Mouse (Mus musculus): ENCODE data around the gene Hhip. TPM values are rescaled to one million over a fixed set of nuclear protein-coding genes. Genes with fewer than 3 reads are reported as not detected.

The Hhip gene
- polyA plus RNA-seq, 1 experiment from 2014 or later = 1.9 TPM

GRCm38 (mm10) chr8:80051494-80051893 lies 6.3 kb downstream of the Hhip start:
- Histone ChIP-seq H3K27ac (ENCODE audit: low read length) (no peak overlapping the region), H3K4me1 (ENCODE audit: control insufficient read depth, low read depth, low read length) (no peaks in the 10 kb centered on the region), H3K9me3 (replicated peaks; ENCODE audit: control insufficient read depth, low read length) (no peaks in the 10 kb centered on the region), H3K9ac (ENCODE audit: low read depth, low read length) (no peak overlapping the region), H3K27me3 (ENCODE audit: control insufficient read depth, insufficient read depth, low read depth, low read length) (peaks cover 3% of the 10 kb centered on the region), H3K4me3 (ENCODE audit: low read depth, low read length) (no peak overlapping the region), H3K36me3 (ENCODE audit: control insufficient read depth, insufficient read depth) (no peaks in the 10 kb centered on the region), H3K4me2 (ENCODE audit: low read depth, low read length) (no peak overlapping the region)
- ATAC-seq (ENCODE audit: low read depth) = no peak
- 13% methylated on average over 5 of the region's 5 CpGs for WGBS (ENCODE audit: insufficient replicate concordance)

GRCm38 (mm10) chr8:80049256-80050005 lies 8.4 kb downstream of the Hhip start:
- Histone ChIP-seq H3K9me3 (replicated peaks; ENCODE audit: control insufficient read depth, low read length) (no peaks in the 10 kb centered on the region), H3K36me3 (ENCODE audit: control insufficient read depth, insufficient read depth) (no peaks in the 10 kb centered on the region), H3K27me3 (ENCODE audit: control insufficient read depth, insufficient read depth, low read depth, low read length) (no peaks in the 10 kb centered on the region), H3K4me3 (ENCODE audit: low read depth, low read length) (no peak overlapping the region), H3K9ac (ENCODE audit: low read depth, low read length) (no peak overlapping the region), H3K4me1 (ENCODE audit: control insufficient read depth, low read depth, low read length) (no peaks in the 10 kb centered on the region), H3K4me2 (ENCODE audit: low read depth, low read length) (no peak overlapping the region), H3K27ac (ENCODE audit: low read length) (no peak overlapping the region)
- no peak for ATAC-seq (ENCODE audit: low read depth)
- WGBS (ENCODE audit: insufficient replicate concordance) = 22% methylated on average over 15 of the region's 15 CpGs

GRCm38 (mm10) chr8:80048256-80048655 lies 9.6 kb downstream of the Hhip start:
- no peak overlapping the region for H3K4me3 ChIP-seq (ENCODE audit: low read depth, low read length)
- no peaks in the 10 kb centered on the region for H3K4me1 ChIP-seq (ENCODE audit: control insufficient read depth, low read depth, low read length)
- no peak overlapping the region for H3K4me2 ChIP-seq (ENCODE audit: low read depth, low read length)
- no peaks in the 10 kb centered on the region for H3K36me3 ChIP-seq (ENCODE audit: control insufficient read depth, insufficient read depth)
- no peak for ATAC-seq (ENCODE audit: low read depth)
- 37% methylated on average over 4 of the region's 4 CpGs for WGBS (ENCODE audit: insufficient replicate concordance)
- no peak overlapping the region for H3K27ac ChIP-seq (ENCODE audit: low read length)
- no peaks in the 10 kb centered on the region for H3K27me3 ChIP-seq (ENCODE audit: control insufficient read depth, insufficient read depth, low read depth, low read length)
- H3K9ac ChIP-seq (ENCODE audit: low read depth, low read length) = no peak overlapping the region
- no peaks in the 10 kb centered on the region for H3K9me3 ChIP-seq (replicated peaks; ENCODE audit: control insufficient read depth, low read length)

GRCm38 (mm10) chr8:80037644-80038253 lies 20.1 kb downstream of the Hhip start:
- H3K4me2 ChIP-seq (ENCODE audit: low read depth, low read length) = no peak overlapping the region
- H3K9me3 ChIP-seq (replicated peaks; ENCODE audit: control insufficient read depth, low read length) = no peaks in the 10 kb centered on the region
- H3K9ac ChIP-seq (ENCODE audit: low read depth, low read length) = no peak overlapping the region
- H3K4me3 ChIP-seq (ENCODE audit: low read depth, low read length) = no peak overlapping the region
- ATAC-seq (ENCODE audit: low read depth) = no peak
- H3K36me3 ChIP-seq (ENCODE audit: control insufficient read depth, insufficient read depth) = no peaks in the 10 kb centered on the region
- no peaks in the 10 kb centered on the region for H3K27me3 ChIP-seq (ENCODE audit: control insufficient read depth, insufficient read depth, low read depth, low read length)
- 51% methylated on average over 4 of the region's 4 CpGs for WGBS (ENCODE audit: insufficient replicate concordance)
- H3K27ac ChIP-seq (ENCODE audit: low read length) = no peak overlapping the region
- no peaks in the 10 kb centered on the region for H3K4me1 ChIP-seq (ENCODE audit: control insufficient read depth, low read depth, low read length)

- Histone ChIP-seq H3K4me3 (ENCODE audit: low read depth, low read length) (no peak overlapping the region), H3K9me3 (replicated peaks; ENCODE audit: control insufficient read depth, low read length) (no peaks in the 10 kb centered on the region), H3K9ac (ENCODE audit: low read depth, low read length) (no peak overlapping the region), H3K4me2 (ENCODE audit: low read depth, low read length) (no peak overlapping the region), H3K27me3 (ENCODE audit: control insufficient read depth, insufficient read depth, low read depth, low read length) (no peaks in the 10 kb centered on the region), H3K36me3 (ENCODE audit: control insufficient read depth, insufficient read depth) (no peaks in the 10 kb centered on the region), H3K27ac (ENCODE audit: low read length) (no peak overlapping the region), H3K4me1 (ENCODE audit: control insufficient read depth, low read depth, low read length) (no peaks in the 10 kb centered on the region)
- 48% methylated on average over 3 of the region's 3 CpGs for WGBS (ENCODE audit: insufficient replicate concordance)
- no peak for ATAC-seq (ENCODE audit: low read depth)
These were observed 25.2 kb downstream of the Hhip start for GRCm38 (mm10) chr8:80032604-80033003.

GRCm38 (mm10) chr8:80031330-80032293 lies 26.2 kb downstream of the Hhip start:
- WGBS (ENCODE audit: insufficient replicate concordance) = 54% methylated on average over 15 of the region's 15 CpGs
- no peak for ATAC-seq (ENCODE audit: low read depth)
- no peak overlapping the region for H3K4me2 ChIP-seq (ENCODE audit: low read depth, low read length)

GRCm38 (mm10) chr8:80029631-80030030 lies 28.2 kb downstream of the Hhip start:
- H3K9me3 ChIP-seq (replicated peaks; ENCODE audit: control insufficient read depth, low read length) = no peaks in the 10 kb centered on the region
- H3K4me2 ChIP-seq (ENCODE audit: low read depth, low read length) = no peak overlapping the region
- H3K27me3 ChIP-seq (ENCODE audit: control insufficient read depth, insufficient read depth, low read depth, low read length) = no peaks in the 10 kb centered on the region
- ATAC-seq (ENCODE audit: low read depth) = no peak
- 56% methylated on average over 6 of the region's 6 CpGs for WGBS (ENCODE audit: insufficient replicate concordance)
- no peak overlapping the region for H3K9ac ChIP-seq (ENCODE audit: low read depth, low read length)
- no peaks in the 10 kb centered on the region for H3K4me1 ChIP-seq (ENCODE audit: control insufficient read depth, low read depth, low read length)
- H3K27ac ChIP-seq (ENCODE audit: low read length) = no peak overlapping the region
- no peak overlapping the region for H3K4me3 ChIP-seq (ENCODE audit: low read depth, low read length)
- H3K36me3 ChIP-seq (ENCODE audit: control insufficient read depth, insufficient read depth) = no peaks in the 10 kb centered on the region

More at GRCm38 (mm10) chr8:80031330-80032293, 26.2 kb downstream of the Hhip start:
- Histone ChIP-seq H3K27me3 (ENCODE audit: control insufficient read depth, insufficient read depth, low read depth, low read length) (no peaks in the 10 kb centered on the region), H3K9me3 (replicated peaks; ENCODE audit: control insufficient read depth, low read length) (no peaks in the 10 kb centered on the region), H3K9ac (ENCODE audit: low read depth, low read length) (no peak overlapping the region), H3K4me1 (ENCODE audit: control insufficient read depth, low read depth, low read length) (no peaks in the 10 kb centered on the region), H3K36me3 (ENCODE audit: control insufficient read depth, insufficient read depth) (no peaks in the 10 kb centered on the region), H3K4me3 (ENCODE audit: low read depth, low read length) (no peak overlapping the region), H3K27ac (ENCODE audit: low read length) (no peak overlapping the region)

GRCm38 (mm10) chr8:80020469-80020868 lies 37.3 kb downstream of the Hhip start:
- no peak for ATAC-seq (ENCODE audit: low read depth)

More at GRCm38 (mm10) chr8:80020469-80020868, 37.3 kb downstream of the Hhip start:
- Histone ChIP-seq H3K27me3 (ENCODE audit: control insufficient read depth, insufficient read depth, low read depth, low read length) (no peaks in the 10 kb centered on the region), H3K9me3 (replicated peaks; ENCODE audit: control insufficient read depth, low read length) (no peaks in the 10 kb centered on the region), H3K4me1 (ENCODE audit: control insufficient read depth, low read depth, low read length) (no peaks in the 10 kb centered on the region), H3K9ac (ENCODE audit: low read depth, low read length) (no peak overlapping the region), H3K4me3 (ENCODE audit: low read depth, low read length) (no peak overlapping the region), H3K36me3 (ENCODE audit: control insufficient read depth, insufficient read depth) (no peaks in the 10 kb centered on the region), H3K4me2 (ENCODE audit: low read depth, low read length) (no peak overlapping the region), H3K27ac (ENCODE audit: low read length) (no peak overlapping the region)
- 58% methylated on average over 5 of the region's 5 CpGs for WGBS (ENCODE audit: insufficient replicate concordance)
